Mouse (Mus musculus) 3134 (cell line): ENCODE measurements at regions not wholly inside any gene's neighbourhood (a gene's known extent, or its start where the extent isn't known, plus 50 kb on each side); places are given as distances from the start of the nearest gene placed in this dataset.

Source experiments
- DNase-seq: peaks from one replicate; pipeline ENCODE4 v3.0.0-alpha.2; 2011; ENCODE audit warnings: low spot score; ENCODE audit not compliant: insufficient read length; ENCODE audit errors: extremely low read depth

- no peak for DNase-seq
Measured at GRCm38 (mm10) chr2:33985316-33985715, 97.6 kb upstream of the Mvb12b start.

GRCm38 (mm10) chr2:33983112-33983748, 95.5 kb upstream of the Mvb12b start:
- DNase-seq = no peak

GRCm38 (mm10) chr2:33981936-33982335, 94.2 kb upstream of the Mvb12b start:
- no peak for DNase-seq

- DNase-seq = no peak
Measured at GRCm38 (mm10) chr2:33981321-33981720, 93.6 kb upstream of the Mvb12b start.

- no peak for DNase-seq
Measured at GRCm38 (mm10) chr2:33980884-33981283, 93.1 kb upstream of the Mvb12b start.

- DNase-seq = no peak
Measured at GRCm38 (mm10) chr2:33979276-33979675, 91.5 kb upstream of the Mvb12b start.

- no peak for DNase-seq
Measured at GRCm38 (mm10) chr2:33978550-33978949, 90.8 kb upstream of the Mvb12b start.

GRCm38 (mm10) chr2:33977576-33978352, 90.0 kb upstream of the Mvb12b start:
- DNase-seq = no peak

GRCm38 (mm10) chr2:33977151-33977550, 89.4 kb upstream of the Mvb12b start:
- DNase-seq = no peak

- DNase-seq = no peak
Measured at GRCm38 (mm10) chr2:33976183-33976582, 88.4 kb upstream of the Mvb12b start.

GRCm38 (mm10) chr2:33975423-33976127, 87.8 kb upstream of the Mvb12b start:
- no peak for DNase-seq

- DNase-seq = no peak
Measured at GRCm38 (mm10) chr2:33974737-33975422, 87.1 kb upstream of the Mvb12b start.

- no peak for DNase-seq
Measured at GRCm38 (mm10) chr2:33974031-33974430, 86.3 kb upstream of the Mvb12b start.

GRCm38 (mm10) chr2:33973213-33973834, 85.6 kb upstream of the Mvb12b start:
- DNase-seq = peak; percentile 25

GRCm38 (mm10) chr2:33966984-33967421, 79.3 kb upstream of the Mvb12b start:
- no peak for DNase-seq

- no peak for DNase-seq
Measured at GRCm38 (mm10) chr2:33966389-33966983, 78.7 kb upstream of the Mvb12b start.

GRCm38 (mm10) chr2:33964096-33964495, 76.3 kb upstream of the Mvb12b start:
- no peak for DNase-seq

- no peak for DNase-seq
Measured at GRCm38 (mm10) chr2:33962355-33963037, 74.8 kb upstream of the Mvb12b start.

GRCm38 (mm10) chr2:33961566-33961965, 73.8 kb upstream of the Mvb12b start:
- no peak for DNase-seq

- DNase-seq = no peak
Measured at GRCm38 (mm10) chr2:33957754-33958153, 70.0 kb upstream of the Mvb12b start.
